Mouse (Mus musculus): ENCODE measurements around the gene Dhx37.
"Not testable (repeated sequence)": the region's sequence is repeated elsewhere in the genome, so short reads cannot be mapped to it uniquely, and the experiment has no call there.

Dhx37 gene

GRCm38 (mm10) chr5:125448631-125449030, 14.7 kb upstream of the Dhx37 start:
- DNase-seq (ENCODE audit: low spot score in 2 of 2) = no peak

GRCm38 (mm10) chr5:125448026-125448425, 14.1 kb upstream of the Dhx37 start:
- no peak for DNase-seq (ENCODE audit: low spot score in 2 of 2)

GRCm38 (mm10) chr5:125446344-125446743, 12.4 kb upstream of the Dhx37 start:
- no peak for DNase-seq (ENCODE audit: low spot score in 2 of 2)

- DNase-seq (ENCODE audit: low spot score in 2 of 2) = no peak
These were observed 10.6 kb upstream of the Dhx37 start for GRCm38 (mm10) chr5:125444554-125444953.

GRCm38 (mm10) chr5:125443915-125444314, 10.0 kb upstream of the Dhx37 start:
- DNase-seq (ENCODE audit: low spot score in 2 of 2) = no peak

GRCm38 (mm10) chr5:125443335-125443734, 9.4 kb upstream of the Dhx37 start:
- DNase-seq (ENCODE audit: low spot score in 2 of 2) = no peak

GRCm38 (mm10) chr5:125442136-125442995, 8.4 kb upstream of the Dhx37 start:
- DNase-seq (ENCODE audit: low spot score in 2 of 2) = no peak

- DNase-seq (ENCODE audit: low spot score in 2 of 2) = peak in 1 of 2 experiments; percentile 37
These were observed 7.6 kb upstream of the Dhx37 start, which contains the start of gene Bri3bp for GRCm38 (mm10) chr5:125441234-125442114. Gene Bri3bp (plus strand): TSS chr5:125441568.

GRCm38 (mm10) chr5:125440583-125441233, 6.8 kb upstream of the Dhx37 start:
- no peak for DNase-seq (ENCODE audit: low spot score in 2 of 2)

- DNase-seq (ENCODE audit: low spot score in 2 of 2) = not testable (repeated sequence)
These were observed 426 bp upstream of the Dhx37 start for GRCm38 (mm10) chr5:125434347-125434746.

GRCm38 (mm10) chr5:125432324-125432723, 1.6 kb downstream of the Dhx37 start:
- DNase-seq (ENCODE audit: low spot score in 2 of 2) = not testable (repeated sequence)

- DNase-seq (ENCODE audit: low spot score in 2 of 2) = no peak
These were observed 7.6 kb downstream of the Dhx37 start for GRCm38 (mm10) chr5:125426343-125426742.

- DNase-seq (ENCODE audit: low spot score in 2 of 2) = no peak
These were observed 8.1 kb downstream of the Dhx37 start for GRCm38 (mm10) chr5:125425698-125426276.

GRCm38 (mm10) chr5:125419124-125419523, 14.8 kb downstream of the Dhx37 start:
- no peak for DNase-seq (ENCODE audit: low spot score in 2 of 2)

GRCm38 (mm10) chr5:125418636-125419035, 15.3 kb downstream of the Dhx37 start:
- no peak for DNase-seq (ENCODE audit: low spot score in 2 of 2)

- DNase-seq (ENCODE audit: low spot score in 2 of 2) = no peak
These were observed 17.7 kb downstream of the Dhx37 start for GRCm38 (mm10) chr5:125416183-125416582.

GRCm38 (mm10) chr5:125413763-125414162, 20.2 kb downstream of the Dhx37 start:
- DNase-seq (ENCODE audit: low spot score in 2 of 2) = no peak

- not testable (repeated sequence) for DNase-seq (ENCODE audit: low spot score in 2 of 2)
These were observed 21.4 kb downstream of the Dhx37 start for GRCm38 (mm10) chr5:125412536-125412935.

GRCm38 (mm10) chr5:125411972-125412530, 21.9 kb downstream of the Dhx37 start:
- peak in 1 of 2 experiments; percentile 64 for DNase-seq (ENCODE audit: low spot score in 2 of 2)

- peak in 1 of 2 experiments; percentile 52 for DNase-seq (ENCODE audit: low spot score in 2 of 2)
These were observed 24.4 kb downstream of the Dhx37 start for GRCm38 (mm10) chr5:125409348-125410090.

Measured in frontal cortex, postnatal 14 days (tissue).